Mouse (Mus musculus) intestine, postnatal 0 days (tissue): ENCODE measurements around the gene Rasl12. TPM values are rescaled to one million over a fixed set of nuclear protein-coding genes. Genes with fewer than 3 reads are reported as not detected.

ENCODE experiments used
- ATAC-seq: fragments of 200-750 bp; cut with Nextera tagmentation; 2 replicates; pipeline ENCODE4 v1.8.0; 2017; ENCODE audit warnings: mild to moderate bottlenecking, moderate TSS enrichment, moderate library complexity
- H3K27ac ChIP-seq: fragments of 300-500 bp; sonication (generic); 2 replicates; pipeline ENCODE4 v1.5.1; 2014; ENCODE audit warnings: mild to moderate bottlenecking, low read depth, low read length, moderate library complexity
- H3K27me3 ChIP-seq: fragments of 300-500 bp; sonication (generic); replicated peaks from 2 replicates; pipeline ENCODE4 v1.6.1; 2014; ENCODE audit warnings: low read length, mixed read lengths; ENCODE audit not compliant: control insufficient read depth, insufficient read depth
- H3K36me3 ChIP-seq: fragments of 300-500 bp; sonication (generic); 2 replicates; pipeline ENCODE4 v1.6.1; 2014; ENCODE audit warnings: mild to moderate bottlenecking, moderate library complexity; ENCODE audit not compliant: control insufficient read depth, insufficient read depth
- H3K4me1 ChIP-seq: fragments of 300-500 bp; sonication (generic); replicated peaks from 2 replicates; pipeline ENCODE4 v1.6.1; 2014; ENCODE audit warnings: antibody characterized with exemption, low read length, mixed read lengths; ENCODE audit not compliant: control insufficient read depth, insufficient read depth
- H3K4me2 ChIP-seq: fragments of 300-500 bp; sonication (generic); replicated peaks from 2 replicates; pipeline ENCODE4 v1.6.1; 2014; ENCODE audit warnings: low read depth, mild to moderate bottlenecking, moderate library complexity
- H3K4me3 ChIP-seq: fragments of 300-500 bp; sonication (generic); 2 replicates; pipeline ENCODE4 v1.5.1; 2014; ENCODE audit warnings: low read depth, low read length
- H3K9ac ChIP-seq: fragments of 300-500 bp; sonication (generic); 2 replicates; pipeline ENCODE4 v1.6.1; 2014; ENCODE audit warnings: mild to moderate bottlenecking, low read depth, low read length
- H3K9me3 ChIP-seq: fragments of 300-500 bp; sonication (generic); 2 replicates; pipeline ENCODE4 v1.6.1; 2016; ENCODE audit warnings: mixed run types; ENCODE audit not compliant: control insufficient read depth
- CTCF ChIP-seq: sonication (generic); IDR thresholded peaks from 2 replicates; pipeline ENCODE4 v1.5.1; 2016; ENCODE audit warnings: low read depth, mild to moderate bottlenecking, control low read depth, antibody characterized with exemption, moderate library complexity
- WGBS: fragments of 180-500 bp; shearing (Covaris S2); extraction: QIAGEN DNeasy Blood & Tissue Kit; methylation state at CpG from one replicate; pipeline ENCODE4 v1.1.7; 2014; 5-methylcytosine and 5-hydroxymethylcytosine counted together
- polyA plus RNA-seq: library from polyadenylated mRNA; unstranded; fragments of >200 nt; fragmentation: Nextera tagmentation; extraction: Ambion mirVana; gene quantifications from 2 replicates; pipeline ENCODE4 v1.2.1, GENCODE M21; 2015

Gene Rasl12
- polyA plus RNA-seq, 1 experiment from 2014 or later, result 5.4 TPM

- Histone ChIP-seq H3K4me3 (peak overlapping the region; percentile 39), H3K27me3 (peaks cover 18% of the 10 kb centered on the region), H3K9ac (0 out of 2 replicates have a peak overlapping the region, but pooled peaks have one; percentile 13), H3K9me3 (no peaks in the 10 kb centered on the region), H3K36me3 (no peaks in the 10 kb centered on the region), H3K27ac (peak overlapping the region; percentile 58), H3K4me2 (peak overlapping the region; percentile 68), H3K4me1 (peaks cover 5% of the 10 kb centered on the region; the same call in 1 of the 2 replicates)
- 16% methylated on average over 96 of the region's 96 CpGs for WGBS
- peak; percentile 69 for ATAC-seq
- peak; percentile 28 for TF ChIP-seq CTCF
Observed at GRCm38 (mm10) chr9:65390752-65391612, 7.3 kb upstream of the Rasl12 start.

GRCm38 (mm10) chr9:65391613-65391964 lies 6.7 kb upstream of the Rasl12 start, which contains the start of gene Kbtbd13:
TSS of gene Kbtbd13 (minus strand) at chr9:65391652.
- TF ChIP-seq CTCF, result no peak
- H3K27ac ChIP-seq, result peak within 1 kb of the TSS; percentile 58
- H3K4me2 ChIP-seq, result peak within 1 kb of the TSS; percentile 68
- H3K9me3 ChIP-seq, result no peaks in the 10 kb centered on the region
- 23% methylated on average over 8 of the region's 8 CpGs for WGBS
- H3K9ac ChIP-seq, result 0 out of 2 replicates have a peak within 1 kb of the TSS, but pooled peaks have one; percentile 13
- H3K27me3 ChIP-seq, result peaks cover 18% of the 10 kb centered on the region
- no peaks in the 10 kb centered on the region for H3K36me3 ChIP-seq
- peaks cover 5% of the 10 kb centered on the region for H3K4me1 ChIP-seq
- peak; percentile 7 for ATAC-seq
- H3K4me3 ChIP-seq, result peak within 1 kb of the TSS; percentile 39

DNA sequence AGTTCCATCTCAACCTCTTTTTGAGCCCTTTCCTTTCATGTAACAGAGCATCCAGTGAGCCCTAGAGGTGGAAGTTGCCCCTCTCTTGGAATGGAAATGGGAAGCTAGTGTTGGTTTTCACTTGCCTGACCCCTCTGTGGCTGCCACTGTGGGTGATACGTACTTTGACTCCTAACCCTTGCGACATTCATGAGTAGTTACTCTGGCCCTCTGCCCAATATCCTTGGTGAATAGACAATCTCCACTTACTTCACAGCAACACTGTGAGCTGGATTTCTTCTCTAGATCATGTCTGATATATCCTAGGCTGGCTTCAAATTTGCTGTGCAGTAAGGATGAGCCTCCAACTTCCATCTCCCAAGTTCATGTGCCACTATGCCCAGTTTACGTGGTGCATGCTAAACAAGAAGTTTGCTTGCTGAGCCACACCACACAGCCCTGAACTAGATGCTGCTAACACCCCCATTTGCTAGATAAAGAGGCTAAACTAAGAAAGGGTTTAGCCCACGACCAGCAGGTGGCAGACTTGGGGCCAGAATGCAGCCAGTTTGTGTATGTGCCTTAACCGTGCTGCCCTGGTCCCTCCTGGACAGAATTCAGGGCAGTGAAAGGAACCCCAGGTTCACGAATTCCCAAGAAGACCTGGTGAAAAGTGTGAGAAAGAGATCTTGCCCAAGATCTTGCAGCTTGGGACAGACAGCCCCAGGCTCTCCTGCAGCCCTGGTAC lies 5.5 kb upstream of the Rasl12 start:
- Histone ChIP-seq H3K4me2 (no peak overlapping the region), H3K27ac (no peak overlapping the region), H3K4me1 (peaks cover 5% of the 10 kb centered on the region), H3K9ac (no peak overlapping the region), H3K27me3 (peaks cover 24% of the 10 kb centered on the region), H3K9me3 (no peaks in the 10 kb centered on the region), H3K36me3 (no peaks in the 10 kb centered on the region), H3K4me3 (no peak overlapping the region)
- TF ChIP-seq CTCF, result peak; percentile 93
- 22% methylated on average over 6 of the region's 6 CpGs for WGBS
- ATAC-seq, result no peak

DNA sequence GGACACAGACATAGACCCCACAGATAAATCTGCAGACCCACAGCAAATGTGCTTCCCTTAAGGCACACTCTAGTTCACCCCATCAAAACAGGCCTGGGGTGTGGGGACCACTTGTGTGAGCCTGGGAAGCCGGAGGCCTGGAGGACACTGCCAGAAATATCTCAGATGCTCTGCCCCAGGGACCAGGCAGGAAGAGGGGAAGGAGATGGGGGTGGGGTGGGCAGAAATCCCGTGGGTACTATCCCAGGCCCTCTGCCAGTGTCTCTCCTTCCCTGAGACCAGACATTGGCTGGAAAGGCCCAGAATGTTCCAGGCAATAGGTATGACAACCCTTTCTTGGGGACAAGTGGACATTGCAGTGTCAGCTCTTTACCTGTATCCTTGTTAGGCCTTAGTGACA lies 4.7 kb upstream of the Rasl12 start:
- no peak overlapping the region for H3K4me2 ChIP-seq
- peaks cover 8% of the 10 kb centered on the region for H3K4me1 ChIP-seq
- no peak overlapping the region for H3K27ac ChIP-seq
- WGBS, result 47% methylated on average over 2 of the region's 2 CpGs
- ATAC-seq, result no peak
- H3K9me3 ChIP-seq, result no peaks in the 10 kb centered on the region
- no peaks in the 10 kb centered on the region for H3K36me3 ChIP-seq
- no peak overlapping the region for H3K9ac ChIP-seq
- TF ChIP-seq CTCF, result no peak
- H3K4me3 ChIP-seq, result no peak overlapping the region
- H3K27me3 ChIP-seq, result peaks cover 28% of the 10 kb centered on the region

DNA sequence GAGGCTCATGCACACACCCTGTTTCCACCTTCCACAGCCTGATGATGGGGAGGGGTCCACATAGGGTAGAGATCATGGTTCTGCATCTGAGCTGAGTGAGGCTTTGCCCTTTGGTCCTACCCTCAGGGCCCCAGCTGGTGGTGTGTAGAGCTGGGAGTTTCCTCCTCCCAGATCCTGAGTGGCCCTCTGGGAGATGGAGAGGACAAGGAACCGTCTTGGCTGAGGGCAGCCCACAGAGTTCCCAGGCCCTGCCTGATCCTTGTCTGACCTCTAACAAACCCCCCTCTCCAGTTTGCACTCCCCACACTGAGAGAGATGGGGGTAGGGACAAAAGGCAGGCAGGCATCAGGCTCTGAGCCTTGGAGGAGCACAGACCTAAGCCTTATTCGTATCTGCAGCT lies 3.9 kb upstream of the Rasl12 start:
- Histone ChIP-seq H3K4me3 (no peak overlapping the region), H3K27ac (no peak overlapping the region; the same call in 1 of the 2 replicates), H3K4me1 (peaks cover 10% of the 10 kb centered on the region), H3K27me3 (peaks cover 28% of the 10 kb centered on the region), H3K9me3 (no peaks in the 10 kb centered on the region), H3K4me2 (no peak overlapping the region), H3K9ac (no peak overlapping the region), H3K36me3 (no peaks in the 10 kb centered on the region)
- ATAC-seq, result peak; percentile 31; the same call in 1 of the 2 replicates
- 44% methylated on average over 2 of the region's 2 CpGs for WGBS
- no peak for TF ChIP-seq CTCF

DNA sequence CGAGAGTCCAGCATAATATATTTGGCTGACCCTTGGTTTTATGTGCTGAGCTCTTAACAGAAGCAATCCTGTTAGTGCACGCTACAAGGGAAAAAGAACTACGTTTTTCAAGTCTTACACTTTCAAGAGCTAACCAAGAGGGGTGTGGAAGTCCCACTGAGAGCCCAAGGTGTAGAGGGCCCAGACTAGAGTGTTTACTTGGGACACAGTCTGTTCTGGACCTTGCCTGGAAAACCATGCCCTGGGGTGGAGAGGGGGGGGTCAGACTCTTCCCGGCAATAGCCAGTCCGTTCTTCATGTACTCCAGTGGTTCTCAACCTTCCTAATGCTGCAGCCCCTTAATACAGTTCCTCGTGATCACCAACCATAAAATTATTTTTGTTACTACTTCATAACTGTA lies 1.6 kb downstream of the Rasl12 start:
- no peak overlapping the region for H3K4me3 ChIP-seq
- no peak overlapping the region for H3K9ac ChIP-seq
- peaks cover 10% of the 10 kb centered on the region; the same call in 1 of the 2 replicates for H3K27me3 ChIP-seq
- 87% methylated on average over 6 of the region's 6 CpGs for WGBS
- no peak for TF ChIP-seq CTCF
- no peak overlapping the region for H3K4me2 ChIP-seq
- H3K27ac ChIP-seq, result no peak overlapping the region
- no peaks in the 10 kb centered on the region for H3K36me3 ChIP-seq
- no peaks in the 10 kb centered on the region for H3K9me3 ChIP-seq
- H3K4me1 ChIP-seq, result peaks cover 6% of the 10 kb centered on the region
- ATAC-seq, result no peak
